Mouse (Mus musculus): ENCODE measurements around the gene Sdr39u1.

DNA sequence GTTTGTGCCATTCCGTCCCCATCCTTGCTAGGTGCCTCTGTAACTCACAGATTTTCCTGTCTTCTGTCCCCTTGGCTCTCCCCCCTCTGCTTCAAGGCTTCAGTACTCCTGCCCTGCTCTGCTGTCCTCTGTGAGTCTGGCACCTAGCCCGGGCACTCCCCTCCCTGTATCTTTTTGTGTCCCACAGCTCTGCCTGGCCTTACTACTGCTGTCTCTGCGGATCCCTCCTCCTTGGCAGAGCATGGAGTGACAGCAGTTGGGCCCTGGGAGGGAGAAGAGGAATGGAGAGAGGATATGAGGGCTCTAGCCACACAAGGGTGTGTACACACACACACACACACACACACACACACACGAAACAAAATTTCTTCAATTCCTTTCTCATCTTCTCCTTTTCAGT lies 15.9 kb downstream of the Sdr39u1 start, which contains the start of gene Cbln3:
- TF ChIP-seq HCFC1 (IDR thresholded peaks at IDR 0.05; ENCODE audit: borderline replicate concordance, insufficient read depth, low read length) (no peak), ZC3H11A (IDR thresholded peaks at IDR 0.05; ENCODE audit: borderline replicate concordance, low read depth, low read length) (no peak), CHD2 (IDR thresholded peaks at IDR 0.05; ENCODE audit: low read depth, low read length) (no peak)
